In the genomic region with DNA sequence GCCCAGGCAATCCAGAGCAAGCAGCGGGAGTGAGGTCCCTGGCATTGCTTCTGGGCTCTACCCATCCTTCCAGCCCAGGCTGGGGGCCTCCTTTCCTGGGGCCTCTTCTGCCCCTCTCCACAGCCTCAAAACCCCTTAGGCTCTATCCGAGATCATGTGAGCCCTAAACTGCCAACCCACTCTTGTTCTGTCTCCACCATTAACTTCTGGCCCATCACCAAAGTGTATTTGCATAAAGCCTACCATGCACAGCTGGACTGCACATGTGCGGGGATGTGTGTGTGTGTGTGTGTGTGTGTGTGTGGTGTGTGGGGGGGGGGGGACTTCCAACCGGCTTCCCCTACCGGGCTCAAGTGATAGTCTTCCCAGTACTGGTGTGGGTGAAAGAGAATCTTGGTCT, we compare ENCODE assay signal across 12 mouse cellular contexts. TPM values are rescaled to one million over a fixed set of nuclear protein-coding genes. Genes with fewer than 3 reads are reported as not detected.
A peak's percentile ranks its signal among the peaks of the same experiment; 100 is the strongest.
DNase-seq lines count a peak whose midpoint lies in the region; ATAC-seq and TF ChIP-seq lines count a peak whose summit lies in the region.
"Had no signal": no experiment of that assay in that cellular context is flagged by ENCODE, and none has a peak within 500 bp of the region (broad histone marks: within the 10 kb centered on the region; RNA-seq: fewer than 3 reads in every experiment).

No protein-coding gene starts in this region.

- H3K4me3 ChIP-seq in hindbrain, embryonic 10.5 days, result no peak overlapping the region
- no peak overlapping the region for H3K4me3 ChIP-seq in hindbrain, postnatal 0 days (ENCODE audit: low read length)
- no peak overlapping the region for H3K4me3 ChIP-seq in midbrain, embryonic 12.5 days
- no peak overlapping the region for H3K4me3 ChIP-seq in midbrain, embryonic 13.5 days (replicated peaks)
- H3K4me3 ChIP-seq in embryonic facial prominence, embryonic 14.5 days (ENCODE audit: low read depth, low read length), result no peak overlapping the region
- H3K4me3 ChIP-seq in neural tube, embryonic 14.5 days (ENCODE audit: low read depth, low read length), result no peak overlapping the region
- no peak overlapping the region for H3K4me3 ChIP-seq in lung, postnatal 0 days (ENCODE audit: low read depth, low read length)
- H3K4me3 ChIP-seq: erythroblast, embryonic 14.5 days had no signal

- no peaks in the 10 kb centered on the region for H3K27me3 ChIP-seq in hindbrain, embryonic 10.5 days (ENCODE audit: insufficient read depth, poor library complexity, severe bottlenecking)
- no peaks in the 10 kb centered on the region for H3K27me3 ChIP-seq in hindbrain, postnatal 0 days (ENCODE audit: insufficient read depth, low read length)
- H3K27me3 ChIP-seq in midbrain, embryonic 12.5 days, result no peaks in the 10 kb centered on the region
- no peaks in the 10 kb centered on the region for H3K27me3 ChIP-seq in midbrain, embryonic 13.5 days
- no peaks in the 10 kb centered on the region for H3K27me3 ChIP-seq in embryonic facial prominence, embryonic 14.5 days (replicated peaks; ENCODE audit: control insufficient read depth, insufficient read depth, low read length)
- H3K27me3 ChIP-seq in neural tube, embryonic 14.5 days (ENCODE audit: control insufficient read depth, insufficient read depth, low read length), result no peaks in the 10 kb centered on the region
- no peaks in the 10 kb centered on the region for H3K27me3 ChIP-seq in lung, postnatal 0 days (replicated peaks; ENCODE audit: insufficient read depth, low read length)

- no peaks in the 10 kb centered on the region for H3K9me3 ChIP-seq in hindbrain, embryonic 10.5 days
- no peaks in the 10 kb centered on the region for H3K9me3 ChIP-seq in hindbrain, postnatal 0 days (ENCODE audit: low read length)
- no peaks in the 10 kb centered on the region for H3K9me3 ChIP-seq in midbrain, embryonic 12.5 days
- H3K9me3 ChIP-seq in midbrain, embryonic 13.5 days, result no peaks in the 10 kb centered on the region
- H3K9me3 ChIP-seq in embryonic facial prominence, embryonic 14.5 days (ENCODE audit: control insufficient read depth, low read length), result no peaks in the 10 kb centered on the region
- no peaks in the 10 kb centered on the region for H3K9me3 ChIP-seq in neural tube, embryonic 14.5 days (ENCODE audit: control insufficient read depth, low read length)
- no peaks in the 10 kb centered on the region for H3K9me3 ChIP-seq in lung, postnatal 0 days (ENCODE audit: low read length)

- H3K27ac ChIP-seq in hindbrain, embryonic 10.5 days, result 0 out of 2 replicates have a peak overlapping the region, but pooled peaks have one; percentile 42
- H3K27ac ChIP-seq in hindbrain, postnatal 0 days, result no peak overlapping the region
- H3K27ac ChIP-seq in midbrain, embryonic 12.5 days (replicated peaks), result 0 out of 2 replicates have a peak overlapping the region, but pooled peaks have one; percentile 2
- no peak overlapping the region for H3K27ac ChIP-seq in midbrain, embryonic 13.5 days
- H3K27ac ChIP-seq in embryonic facial prominence, embryonic 14.5 days (replicated peaks; ENCODE audit: low read depth, low read length), result peak overlapping the region; percentile 82
- no peak overlapping the region for H3K27ac ChIP-seq in neural tube, embryonic 14.5 days (ENCODE audit: low read depth, low read length)
- no peak overlapping the region for H3K27ac ChIP-seq in lung, postnatal 0 days (ENCODE audit: low read length)

- no peak for TF ChIP-seq CTCF in hindbrain, postnatal 0 days (IDR thresholded peaks at IDR 0.05; ENCODE audit: low read depth)
- no peak for TF ChIP-seq CTCF in lung, postnatal 0 days (IDR thresholded peaks at IDR 0.05)

- no peaks in the 10 kb centered on the region for H3K36me3 ChIP-seq in hindbrain, embryonic 10.5 days
- H3K36me3 ChIP-seq in hindbrain, postnatal 0 days (ENCODE audit: insufficient read depth, low read length), result no peaks in the 10 kb centered on the region
- no peaks in the 10 kb centered on the region for H3K36me3 ChIP-seq in midbrain, embryonic 12.5 days
- H3K36me3 ChIP-seq in midbrain, embryonic 13.5 days, result no peaks in the 10 kb centered on the region
- no peaks in the 10 kb centered on the region for H3K36me3 ChIP-seq in embryonic facial prominence, embryonic 14.5 days (ENCODE audit: control insufficient read depth, insufficient read depth, low read length)
- no peaks in the 10 kb centered on the region for H3K36me3 ChIP-seq in neural tube, embryonic 14.5 days (ENCODE audit: control insufficient read depth, insufficient read depth, low read length)
- H3K36me3 ChIP-seq in lung, postnatal 0 days (ENCODE audit: insufficient read depth, low read length), result no peaks in the 10 kb centered on the region

- no peak overlapping the region for H3K4me2 ChIP-seq in hindbrain, postnatal 0 days (ENCODE audit: low read depth, low read length)
- no peak overlapping the region for H3K4me2 ChIP-seq in midbrain, embryonic 12.5 days (replicated peaks)
- no peak overlapping the region for H3K4me2 ChIP-seq in midbrain, embryonic 13.5 days (replicated peaks)
- no peak overlapping the region for H3K4me2 ChIP-seq in embryonic facial prominence, embryonic 14.5 days (ENCODE audit: low read depth, low read length)
- no peak overlapping the region for H3K4me2 ChIP-seq in neural tube, embryonic 14.5 days (ENCODE audit: low read depth, low read length)
- H3K4me2 ChIP-seq in lung, postnatal 0 days (replicated peaks; ENCODE audit: low read depth, low read length), result no peak overlapping the region
- H3K4me2 ChIP-seq: lung, embryonic 14.5 days had no signal

- ATAC-seq in hindbrain, postnatal 0 days, result no peak
- ATAC-seq in midbrain, embryonic 12.5 days (ENCODE audit: low FRiP score, low read depth), result no peak
- no peak for ATAC-seq in midbrain, embryonic 13.5 days
- ATAC-seq in embryonic facial prominence, embryonic 14.5 days (ENCODE audit: low read depth), result peak; percentile 82
- ATAC-seq in neural tube, embryonic 14.5 days (ENCODE audit: low read depth), result peak; percentile 28; the same call in 1 of the 2 replicates
- no peak for ATAC-seq in lung, postnatal 0 days
- no peak for ATAC-seq in megakaryocyte progenitor cell, adult 5-6 weeks (replicated peaks; ENCODE audit: poor library complexity)

- no peak overlapping the region for H3K9ac ChIP-seq in hindbrain, postnatal 0 days (replicated peaks; ENCODE audit: low read length)
- no peak overlapping the region for H3K9ac ChIP-seq in midbrain, embryonic 12.5 days (replicated peaks)
- H3K9ac ChIP-seq in midbrain, embryonic 13.5 days (replicated peaks), result no peak overlapping the region
- H3K9ac ChIP-seq in embryonic facial prominence, embryonic 14.5 days (ENCODE audit: low read depth, low read length), result peak overlapping the region; percentile 5; the same call in 1 of the 2 replicates
- no peak overlapping the region for H3K9ac ChIP-seq in neural tube, embryonic 14.5 days (replicated peaks; ENCODE audit: low read depth, low read length)
- H3K9ac ChIP-seq in lung, postnatal 0 days (replicated peaks; ENCODE audit: low read depth), result no peak overlapping the region
- H3K9ac ChIP-seq: lung, embryonic 14.5 days had no signal

- no peak for TF ChIP-seq EP300 in lung, postnatal 0 days (IDR thresholded peaks at IDR 0.05)

- H3K4me1 ChIP-seq in hindbrain, embryonic 10.5 days (replicated peaks), result peaks cover 35% of the 10 kb centered on the region
- H3K4me1 ChIP-seq in hindbrain, postnatal 0 days (ENCODE audit: insufficient read depth, low read length), result peaks cover 3% of the 10 kb centered on the region; the same call in 1 of the 2 replicates
- H3K4me1 ChIP-seq in midbrain, embryonic 12.5 days, result peaks cover 9% of the 10 kb centered on the region; the same call in 1 of the 2 replicates
- 0 out of 2 replicates have a peak, but pooled peaks cover 6% of the 10 kb centered on the region for H3K4me1 ChIP-seq in midbrain, embryonic 13.5 days (replicated peaks)
- H3K4me1 ChIP-seq in embryonic facial prominence, embryonic 14.5 days (ENCODE audit: control insufficient read depth, insufficient read depth, low read length), result peaks cover 30% of the 10 kb centered on the region
- 0 out of 2 replicates have a peak, but pooled peaks cover 5% of the 10 kb centered on the region for H3K4me1 ChIP-seq in neural tube, embryonic 14.5 days (ENCODE audit: control insufficient read depth, insufficient read depth, low read length)
- no peaks in the 10 kb centered on the region for H3K4me1 ChIP-seq in lung, postnatal 0 days (ENCODE audit: insufficient read depth, low read depth, low read length)

- 72% methylated on average over 5 of the region's 5 CpGs for WGBS in hindbrain, embryonic 10.5 days
- whole genome bisulfite sequencing in hindbrain, postnatal 0 days, result 55% methylated on average over 5 of the region's 5 CpGs
- 78% methylated on average over 5 of the region's 5 CpGs for WGBS in midbrain, embryonic 12.5 days
- WGBS in midbrain, embryonic 13.5 days, result 66% methylated on average over 3 of the region's 5 CpGs
- 34% methylated on average over 4 of the region's 5 CpGs for WGBS in embryonic facial prominence, embryonic 14.5 days
- 37% methylated on average over 5 of the region's 5 CpGs for WGBS in neural tube, embryonic 14.5 days
- WGBS in lung, postnatal 0 days, result 68% methylated on average over 5 of the region's 5 CpGs

- no peak for DNase-seq in hindbrain, embryonic 10.5 days (ENCODE audit: low spot score)
- DNase-seq in hindbrain, postnatal 0 days (ENCODE audit: low spot score), result no peak
- peak; percentile 83 for DNase-seq in embryonic facial prominence, embryonic 14.5 days (ENCODE audit: low spot score)
- DNase-seq in lung, postnatal 0 days (ENCODE audit: low spot score), result no peak
- DNase-seq: cerebellum, postnatal 25 days; heart, postnatal 36 days; lung, embryonic 14.5 days had no signal

RNA-seq across cellular contexts. Expression of a gene that starts 22.2 kb away (rescaled TPM):
- polyA plus RNA-seq in hindbrain, embryonic 10.5 days (2016; fragmentation: Nextera tagmentation; extraction: Ambion mirVana), result 23.4 and 26.1 TPM in 2 replicates
- total RNA-seq in hindbrain, postnatal 0 days (2014; rRNA removed), result 15.3 and 22.4 TPM in 2 replicates
- polyA plus RNA-seq in hindbrain, postnatal 0 days (2015; fragmentation: Nextera tagmentation; extraction: Ambion mirVana), result 16.6 and 17.5 TPM in 2 replicates
- polyA plus RNA-seq in midbrain, embryonic 12.5 days (2016; fragmentation: Nextera tagmentation; extraction: Ambion mirVana), result 14.7 and 17.1 TPM in 2 replicates
- polyA plus RNA-seq in midbrain, embryonic 13.5 days (2015; fragmentation: Nextera tagmentation; extraction: Ambion mirVana), result 8.0 and 9.3 TPM in 2 replicates
- 112 and 149 TPM in 2 replicates for polyA plus RNA-seq in embryonic facial prominence, embryonic 14.5 days (2014; fragmentation: Nextera tagmentation; extraction: Ambion mirVana)
- polyA plus RNA-seq in neural tube, embryonic 14.5 days (2014; fragmentation: Nextera tagmentation; extraction: Ambion mirVana), result 8.5 and 9.5 TPM in 2 replicates
- 2.2 and 3.0 TPM in 2 replicates for polyA plus RNA-seq in lung, postnatal 0 days (2015; fragmentation: Nextera tagmentation; extraction: Ambion mirVana)
- not detected in 2 replicates for total RNA-seq in megakaryocyte progenitor cell, adult 5-6 weeks (2015)
- total RNA-seq in megakaryocyte progenitor cell, adult 5-6 weeks (2017), result not detected in 2 replicates

Comparison
In these comparisons a context has a peak if more than half of its experiments do, and no peak if none do; other contexts are left out.
1. H3K27ac ChIP-seq: peak in hindbrain, embryonic 10.5 days (single experiment), midbrain, embryonic 12.5 days (single experiment) and embryonic facial prominence, embryonic 14.5 days (single experiment); none in hindbrain, postnatal 0 days (single experiment), midbrain, embryonic 13.5 days (single experiment), neural tube, embryonic 14.5 days (single experiment) and lung, postnatal 0 days (single experiment).
2. ATAC-seq: peak in embryonic facial prominence, embryonic 14.5 days (single experiment) and neural tube, embryonic 14.5 days (single experiment); none in hindbrain, postnatal 0 days (single experiment), midbrain, embryonic 12.5 days (single experiment), midbrain, embryonic 13.5 days (single experiment), lung, postnatal 0 days (single experiment) and megakaryocyte progenitor cell, adult 5-6 weeks (single experiment).